Mouse (Mus musculus) retina, postnatal 1 day (tissue): ENCODE measurements around the gene Btg1-ps1.
"Not testable (repeated sequence)": the region's sequence is repeated elsewhere in the genome, so short reads cannot be mapped to it uniquely, and the experiment has no call there.

ENCODE experiments used
- DNase-seq: peaks from one replicate; pipeline ENCODE4 v3.0.0-alpha.2; 2012

The Btg1-ps1 gene

GRCm38 (mm10) chrX:38018597-38018996 is at the start of gene Btg1-ps1:
Btg1-ps1 (minus strand) TSS chrX:38018815.
- not testable (repeated sequence) for DNase-seq

- DNase-seq: no peak
Observed at GRCm38 (mm10) chrX:38066175-38066574, 47.6 kb upstream of the Btg1-ps1 start, which contains the start of gene Rhox10. Rhox10 (plus strand) TSS chrX:38066475.

- peak; percentile 23 for DNase-seq
Observed at GRCm38 (mm10) chrX:38061544-38061943, 42.9 kb upstream of the Btg1-ps1 start.

GRCm38 (mm10) chrX:38043014-38043413 is 24.4 kb upstream of the Btg1-ps1 start, which contains the start of gene Btg1-ps2:
Btg1-ps2 (minus strand) TSS chrX:38043114.
- not testable (repeated sequence) for DNase-seq

GRCm38 (mm10) chrX:38039666-38040065 is 21.1 kb upstream of the Btg1-ps1 start:
- no peak for DNase-seq

- peak; percentile 71 for DNase-seq
Observed at GRCm38 (mm10) chrX:38033841-38034240, 15.2 kb upstream of the Btg1-ps1 start.

GRCm38 (mm10) chrX:38008756-38009155 is 9.9 kb downstream of the Btg1-ps1 start:
- DNase-seq: no peak
